Mouse (Mus musculus) intestine, embryonic 16.5 days (tissue): Measurements from ENCODE around the gene Nckap5. TPM values are rescaled to one million over a fixed set of nuclear protein-coding genes. Genes with fewer than 3 reads are reported as not detected.

Experiments used
- ATAC-seq: fragments of 200-750 bp; cut with Nextera tagmentation; 2 replicates; pipeline ENCODE4 v1.8.0; 2017; ENCODE audit warnings: moderate TSS enrichment, moderate library complexity
- H3K27ac ChIP-seq: fragments of 300-500 bp; sonication (generic); 2 replicates; pipeline ENCODE4 v1.5.1; 2014; ENCODE audit warnings: mild to moderate bottlenecking, low read length
- H3K27me3 ChIP-seq: fragments of 300-500 bp; sonication (generic); replicated peaks from 2 replicates; pipeline ENCODE4 v1.6.1; 2014; ENCODE audit warnings: low read length, control low read depth, mixed read lengths; ENCODE audit not compliant: control insufficient read depth, insufficient read depth
- H3K36me3 ChIP-seq: fragments of 300-500 bp; sonication (generic); 2 replicates; pipeline ENCODE4 v1.6.1; 2014; ENCODE audit warnings: low read length, control low read depth; ENCODE audit not compliant: control insufficient read depth, insufficient read depth
- H3K4me1 ChIP-seq: fragments of 300-500 bp; sonication (generic); 2 replicates; pipeline ENCODE4 v1.6.1; 2014; ENCODE audit warnings: low read length, control low read depth, mixed read lengths; ENCODE audit not compliant: control insufficient read depth, insufficient read depth
- H3K4me2 ChIP-seq: fragments of 300-500 bp; sonication (generic); 2 replicates; pipeline ENCODE4 v1.6.1; 2014; ENCODE audit warnings: low read depth, low read length, control low read depth
- H3K4me3 ChIP-seq: fragments of 300-500 bp; sonication (generic); 2 replicates; pipeline ENCODE4 v1.5.1; 2014; ENCODE audit warnings: mild to moderate bottlenecking, low read length
- H3K9ac ChIP-seq: fragments of 300-500 bp; sonication (generic); 2 replicates; pipeline ENCODE4 v1.6.1; 2014; ENCODE audit warnings: low read depth, low read length
- H3K9me3 ChIP-seq: fragments of 300-500 bp; sonication (generic); 2 replicates; pipeline ENCODE4 v1.6.1; 2016; ENCODE audit warnings: low read length, control low read depth; ENCODE audit not compliant: control insufficient read depth
- WGBS: fragments of 180-500 bp; shearing (Covaris S2); extraction: QIAGEN DNeasy Blood & Tissue Kit; methylation state at CpG from one replicate; pipeline ENCODE4 v1.1.7; 2014; 5-methylcytosine and 5-hydroxymethylcytosine counted together
- polyA plus RNA-seq: library from polyadenylated mRNA; unstranded; fragments of >200 nt; fragmentation: Nextera tagmentation; extraction: Ambion mirVana; gene quantifications from 2 replicates; pipeline ENCODE4 v1.2.1, GENCODE M21; 2015

Nckap5 gene
- polyA plus RNA-seq, 1 experiment from 2014 or later: 11.5 TPM

DNA sequence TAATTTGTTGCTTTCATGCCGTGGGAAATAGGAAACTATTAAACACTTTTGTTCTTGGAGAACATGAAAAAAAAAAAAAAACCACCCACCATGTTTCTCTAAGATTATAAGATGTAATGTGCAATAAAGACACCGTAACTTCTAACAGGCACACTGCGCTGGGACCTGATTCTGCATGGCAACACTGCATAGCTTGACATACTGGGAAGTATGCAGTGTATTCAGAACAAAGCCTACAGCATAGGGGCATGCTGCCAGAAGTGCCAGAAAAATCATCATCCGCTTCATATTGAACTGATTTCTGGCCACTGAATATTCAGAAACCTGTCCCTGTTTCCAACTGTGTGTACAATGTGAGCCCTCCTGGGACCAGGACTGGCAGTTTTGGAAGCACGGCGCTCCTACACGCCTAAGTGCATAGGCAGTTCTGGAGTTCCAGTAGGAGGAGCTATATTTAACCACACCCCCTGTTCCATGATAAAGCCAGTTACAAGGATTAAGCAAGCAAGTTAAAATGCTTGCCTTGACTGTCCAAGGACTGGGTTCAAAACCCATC is 302.5 kb downstream of the Nckap5 start:
- H3K36me3 ChIP-seq: no peaks in the 10 kb centered on the region
- no peaks in the 10 kb centered on the region for H3K27me3 ChIP-seq
- no peak for ATAC-seq
- no peak overlapping the region for H3K9ac ChIP-seq
- WGBS: 87% methylated on average over 7 of the region's 7 CpGs
- H3K4me3 ChIP-seq: no peak overlapping the region
- H3K27ac ChIP-seq: no peak overlapping the region
- H3K4me1 ChIP-seq: no peaks in the 10 kb centered on the region
- no peaks in the 10 kb centered on the region for H3K9me3 ChIP-seq
- H3K4me2 ChIP-seq: no peak overlapping the region

DNA sequence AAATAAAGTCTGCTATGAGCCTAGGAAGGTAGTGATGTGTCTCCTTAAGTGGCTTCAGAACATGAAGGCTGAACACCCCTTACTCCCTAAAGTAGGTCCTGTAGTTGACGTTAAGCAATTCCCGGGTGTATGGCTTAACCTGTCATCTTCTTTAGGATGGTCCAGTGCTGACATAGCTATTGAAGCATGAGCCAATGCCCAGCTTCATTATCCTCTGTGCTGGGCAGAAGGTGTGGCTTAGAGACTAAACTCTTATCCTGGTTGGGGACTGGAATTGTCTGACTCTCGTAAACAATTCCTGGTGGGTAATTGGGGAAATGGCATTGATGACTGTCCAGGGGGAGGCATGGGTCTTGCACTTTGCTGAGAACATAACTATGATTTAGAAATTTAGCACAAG is 312.5 kb downstream of the Nckap5 start:
- H3K4me3 ChIP-seq: no peak overlapping the region
- H3K36me3 ChIP-seq: no peaks in the 10 kb centered on the region
- H3K4me1 ChIP-seq: no peaks in the 10 kb centered on the region
- H3K9me3 ChIP-seq: no peaks in the 10 kb centered on the region
- H3K9ac ChIP-seq: no peak overlapping the region
- H3K27me3 ChIP-seq: no peaks in the 10 kb centered on the region
- WGBS: 82% methylated on average over 3 of the region's 3 CpGs
- no peak overlapping the region for H3K4me2 ChIP-seq
- H3K27ac ChIP-seq: no peak overlapping the region
- no peak for ATAC-seq

DNA sequence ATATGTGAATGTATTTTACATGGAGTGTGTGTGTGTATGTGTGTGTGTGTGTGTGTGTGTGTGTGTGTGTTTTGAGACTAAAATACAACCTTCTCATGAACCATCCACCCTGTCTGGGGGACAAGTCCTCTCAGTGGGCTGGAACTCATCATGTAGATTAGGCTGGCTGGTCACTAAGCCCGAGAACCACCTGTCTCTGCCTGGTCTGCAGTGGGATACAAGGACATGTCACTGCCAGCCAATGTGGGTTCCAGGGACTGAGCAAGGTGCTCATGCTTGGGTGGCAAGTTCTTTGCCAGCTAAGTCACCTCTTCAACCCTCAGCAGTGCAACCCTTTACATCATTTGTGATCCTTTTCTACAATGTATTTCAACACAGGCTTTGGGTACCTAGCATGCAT is 313.2 kb downstream of the Nckap5 start:
- no peaks in the 10 kb centered on the region for H3K27me3 ChIP-seq
- ATAC-seq: no peak
- no peak overlapping the region for H3K9ac ChIP-seq
- H3K4me1 ChIP-seq: no peaks in the 10 kb centered on the region
- no peak overlapping the region for H3K4me2 ChIP-seq
- no peaks in the 10 kb centered on the region for H3K9me3 ChIP-seq
- WGBS: 94% methylated on average over 1 of the region's 1 CpGs
- no peaks in the 10 kb centered on the region for H3K36me3 ChIP-seq
- no peak overlapping the region for H3K4me3 ChIP-seq
- H3K27ac ChIP-seq: no peak overlapping the region

DNA sequence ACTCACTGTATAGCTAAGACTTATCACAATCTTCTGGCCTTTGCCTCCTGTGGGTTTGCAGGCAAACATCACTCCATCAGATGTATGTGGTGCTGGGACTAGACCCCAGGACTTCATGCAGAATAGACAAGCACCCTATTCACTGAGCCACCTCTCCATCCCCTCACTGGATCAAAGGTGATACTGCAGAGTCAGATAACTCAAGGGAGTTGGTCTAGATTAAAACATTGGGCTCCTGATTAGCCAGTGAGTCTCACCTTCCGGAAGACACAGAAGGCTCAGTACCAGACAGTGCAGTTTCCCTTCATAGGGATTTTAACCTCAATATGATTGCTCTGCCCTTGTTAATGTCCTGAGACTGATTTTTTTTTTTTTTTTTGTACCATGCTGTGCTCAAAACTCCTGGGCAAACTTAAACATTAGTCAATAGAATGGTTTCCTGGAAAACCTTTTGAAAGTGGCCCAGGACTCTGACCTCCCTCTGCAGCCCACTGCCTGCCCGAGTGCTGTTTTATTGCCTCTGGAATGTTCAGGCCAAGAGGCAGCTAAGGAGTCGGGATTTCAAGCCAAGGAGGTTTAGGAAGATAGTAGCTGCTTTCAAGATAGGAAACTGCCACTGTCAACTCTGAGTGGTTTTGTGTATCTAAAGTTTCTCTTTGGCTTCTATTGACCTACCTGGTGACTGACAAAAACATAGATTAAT is 315.4 kb downstream of the Nckap5 start:
- peaks cover 4% of the 10 kb centered on the region; the same call in 1 of the 2 replicates for H3K4me1 ChIP-seq
- ATAC-seq: peak; percentile 86
- no peaks in the 10 kb centered on the region for H3K27me3 ChIP-seq
- H3K9ac ChIP-seq: no peak overlapping the region
- no peaks in the 10 kb centered on the region for H3K36me3 ChIP-seq
- no peaks in the 10 kb centered on the region for H3K9me3 ChIP-seq
- WGBS: 27% methylated on average over 3 of the region's 3 CpGs
- H3K4me3 ChIP-seq: no peak overlapping the region
- H3K4me2 ChIP-seq: no peak overlapping the region
- H3K27ac ChIP-seq: no peak overlapping the region

DNA sequence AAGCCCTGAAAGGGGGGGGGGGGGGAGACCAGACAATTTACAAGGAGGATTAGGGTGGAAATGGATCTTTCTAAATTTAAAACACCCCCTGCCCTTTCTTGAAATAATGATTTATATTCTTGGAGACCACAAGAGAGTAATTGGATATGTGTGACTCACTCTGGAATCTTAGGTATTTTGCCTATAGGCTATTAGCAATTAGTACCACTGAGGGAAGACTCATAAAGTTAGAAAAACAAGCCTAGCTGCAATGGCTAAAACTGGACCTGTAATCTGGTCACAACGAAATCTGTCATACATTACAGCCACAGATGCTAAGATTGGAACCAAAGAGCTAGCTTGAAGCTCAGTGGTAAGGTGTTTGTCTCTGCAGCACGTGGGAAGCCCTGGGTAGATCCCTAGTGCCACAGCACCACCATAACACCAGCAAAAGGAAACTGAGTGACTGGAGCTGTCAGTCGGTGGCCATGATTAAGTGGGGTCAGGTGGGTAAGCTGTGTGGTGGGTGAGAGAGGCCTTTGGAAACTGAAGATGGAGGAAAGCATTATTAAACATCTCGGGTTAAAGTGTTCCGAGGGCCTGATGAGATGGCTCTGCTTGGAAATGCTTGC is 318.7 kb downstream of the Nckap5 start:
- H3K27ac ChIP-seq: no peak overlapping the region
- H3K9ac ChIP-seq: no peak overlapping the region
- no peak overlapping the region for H3K4me2 ChIP-seq
- WGBS: 51% methylated on average over 5 of the region's 5 CpGs
- ATAC-seq: no peak
- peaks cover 4% of the 10 kb centered on the region; the same call in 1 of the 2 replicates for H3K4me1 ChIP-seq
- no peak overlapping the region for H3K4me3 ChIP-seq
- H3K27me3 ChIP-seq: no peaks in the 10 kb centered on the region
- H3K36me3 ChIP-seq: no peaks in the 10 kb centered on the region
- no peaks in the 10 kb centered on the region for H3K9me3 ChIP-seq

DNA sequence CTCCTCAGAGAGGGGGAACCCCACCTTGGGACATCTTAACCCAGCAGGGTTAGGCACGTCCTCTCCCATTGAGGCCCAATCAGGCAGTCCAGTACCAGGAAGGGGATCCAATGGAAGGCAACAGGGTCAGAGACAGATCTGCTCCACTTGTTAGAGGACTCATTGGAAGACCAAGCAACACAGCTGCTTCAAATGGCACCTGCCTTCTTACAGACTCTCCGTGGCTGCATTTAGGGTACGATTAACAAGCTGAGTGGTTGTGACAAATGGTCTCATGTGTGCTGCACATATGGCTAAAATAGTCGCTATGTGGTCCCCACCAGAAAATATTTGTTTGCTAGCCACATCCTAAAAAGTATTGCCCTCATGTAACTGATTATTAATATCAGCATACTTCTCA is 325.9 kb downstream of the Nckap5 start:
- Histone ChIP-seq H3K9me3 (no peaks in the 10 kb centered on the region), H3K27ac (no peak overlapping the region), H3K4me2 (no peak overlapping the region), H3K36me3 (no peaks in the 10 kb centered on the region), H3K27me3 (no peaks in the 10 kb centered on the region), H3K9ac (no peak overlapping the region), H3K4me1 (no peaks in the 10 kb centered on the region), H3K4me3 (no peak overlapping the region)
- ATAC-seq: no peak
- 79% methylated on average over 4 of the region's 4 CpGs for WGBS

DNA sequence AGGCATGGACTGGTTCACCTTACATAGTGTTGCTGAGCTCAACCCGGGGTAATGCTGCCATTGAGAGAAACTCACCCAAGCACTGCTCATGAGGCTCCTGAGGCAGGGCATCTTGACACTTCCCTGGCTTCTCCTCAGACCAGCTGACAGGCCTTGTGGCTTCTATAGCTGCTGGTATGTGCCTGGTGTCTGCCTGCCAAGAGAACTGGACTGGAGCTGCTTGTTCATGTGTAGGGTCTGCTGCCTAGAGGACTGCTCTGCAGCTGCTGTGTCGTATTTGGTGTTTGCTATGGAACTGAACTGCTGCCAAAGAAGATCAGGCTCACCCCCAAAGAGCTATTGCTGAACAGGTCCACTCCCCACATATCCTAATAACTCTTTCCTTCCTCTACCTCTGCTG is 327.9 kb downstream of the Nckap5 start:
- H3K27me3 ChIP-seq: no peaks in the 10 kb centered on the region
- H3K4me2 ChIP-seq: no peak overlapping the region
- H3K4me3 ChIP-seq: no peak overlapping the region
- WGBS: 63% methylated on average over 2 of the region's 2 CpGs
- H3K27ac ChIP-seq: no peak overlapping the region
- H3K9me3 ChIP-seq: no peaks in the 10 kb centered on the region
- no peak overlapping the region for H3K9ac ChIP-seq
- no peaks in the 10 kb centered on the region for H3K36me3 ChIP-seq
- H3K4me1 ChIP-seq: no peaks in the 10 kb centered on the region
- ATAC-seq: no peak

DNA sequence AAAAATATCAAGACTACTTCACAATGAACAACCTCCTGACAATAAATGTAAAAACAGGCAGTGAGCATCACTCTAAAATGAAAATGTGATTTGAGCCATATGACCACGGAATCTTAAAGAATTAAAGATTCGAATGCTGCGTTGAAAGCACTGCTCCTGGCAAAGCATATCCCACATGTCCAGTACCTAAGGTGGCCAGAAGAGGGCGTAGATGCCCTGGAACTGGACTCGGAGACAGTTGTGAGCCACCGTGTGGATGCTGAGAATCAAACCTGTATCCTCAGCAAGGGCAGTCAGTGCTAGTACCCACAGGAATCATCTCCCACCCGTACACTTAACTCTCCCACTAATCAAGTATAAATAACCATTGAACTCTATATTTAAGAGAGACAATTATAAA is 333.9 kb downstream of the Nckap5 start:
- H3K27ac ChIP-seq: no peak overlapping the region
- H3K27me3 ChIP-seq: no peaks in the 10 kb centered on the region
- no peak overlapping the region for H3K4me3 ChIP-seq
- H3K9me3 ChIP-seq: no peaks in the 10 kb centered on the region
- no peak overlapping the region for H3K9ac ChIP-seq
- no peak overlapping the region for H3K4me2 ChIP-seq
- no peak for ATAC-seq
- H3K36me3 ChIP-seq: no peaks in the 10 kb centered on the region
- peaks cover 9% of the 10 kb centered on the region for H3K4me1 ChIP-seq
- 81% methylated on average over 7 of the region's 7 CpGs for WGBS

DNA sequence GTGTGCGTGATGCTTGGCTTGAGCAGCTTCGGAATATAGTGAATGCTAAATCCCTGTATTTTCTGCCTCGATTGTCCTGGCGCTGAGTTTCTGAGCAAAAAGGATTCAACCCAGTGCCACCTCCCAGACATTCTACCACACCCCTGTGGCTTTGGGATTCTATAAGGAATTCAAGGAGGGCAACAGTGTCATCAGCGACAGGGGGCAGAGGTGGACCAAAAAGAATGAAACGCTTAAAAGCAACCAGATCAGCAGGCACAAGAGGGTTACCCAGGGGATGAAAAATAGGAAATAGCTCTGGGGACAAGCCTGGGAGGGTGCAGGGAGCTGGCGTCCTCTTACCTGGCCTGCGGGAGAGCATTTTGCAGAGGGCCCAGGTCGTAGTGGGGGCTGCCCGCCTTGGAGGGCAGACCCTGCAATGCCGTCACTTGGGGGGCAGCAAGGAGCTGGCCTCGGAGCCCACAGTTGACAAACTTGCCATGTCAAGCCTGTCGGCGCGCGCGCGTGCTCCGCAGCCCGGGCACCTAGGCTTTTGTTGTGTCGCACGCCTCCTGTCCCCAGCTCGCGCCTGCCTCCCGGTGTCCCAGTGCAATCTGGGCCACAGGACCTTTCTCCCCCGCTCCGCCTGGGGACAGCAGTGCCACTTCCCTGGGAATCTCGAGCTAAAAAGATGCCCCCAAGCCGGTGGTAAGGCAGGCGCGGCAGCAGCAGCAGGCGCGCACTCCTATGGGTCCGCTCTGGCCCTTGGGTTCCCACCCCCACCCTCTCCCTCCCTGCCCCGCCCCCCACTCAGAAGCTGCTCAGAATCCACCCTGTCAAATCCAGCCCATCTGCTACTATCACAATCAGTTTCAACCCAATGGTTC is 338.2 kb downstream of the Nckap5 start:
- no peak overlapping the region for H3K27ac ChIP-seq
- no peaks in the 10 kb centered on the region for H3K36me3 ChIP-seq
- peak overlapping the region; percentile 51 for H3K4me3 ChIP-seq
- peak overlapping the region; percentile 90 for H3K4me2 ChIP-seq
- H3K9ac ChIP-seq: peak overlapping the region; percentile 68
- WGBS: 7% methylated on average over 34 of the region's 35 CpGs
- peaks cover 9% of the 10 kb centered on the region for H3K4me1 ChIP-seq
- no peaks in the 10 kb centered on the region for H3K9me3 ChIP-seq
- H3K27me3 ChIP-seq: no peaks in the 10 kb centered on the region
- ATAC-seq: peak; percentile 79
